Mouse (Mus musculus): ENCODE measurements around the gene Slc44a5. TPM values are rescaled to one million over a fixed set of nuclear protein-coding genes. Genes with fewer than 3 reads are reported as not detected.
A peak's percentile ranks its signal among the peaks of the same experiment; 100 is the strongest.

Slc44a5 gene
- total RNA-seq, 1 experiment, result 0.09 TPM

GRCm38 (mm10) chr3:153948176-153948575 lies 25.1 kb upstream of the Slc44a5 start:
- Histone ChIP-seq H3K9ac (ENCODE audit: insufficient read depth, low read depth, low read length, poor library complexity, severe bottlenecking) (no peak overlapping the region), H3K4me3 (ENCODE audit: insufficient read depth in 1 of 2, low read depth in 1 of 2, low read length in 2 of 2, poor library complexity in 1 of 2, severe bottlenecking in 1 of 2) (no peak overlapping the region), H3K36me3 (ENCODE audit: control insufficient read depth, insufficient read depth, low read length, poor library complexity, severe bottlenecking) (no peaks in the 10 kb centered on the region), H3K4me1 (ENCODE audit: control insufficient read depth in 2 of 2, insufficient read depth in 2 of 2, low read length in 2 of 2, poor library complexity in 1 of 2) (no peaks in the 10 kb centered on the region), H3K27ac (ENCODE audit: insufficient read depth, low read depth, low read length, poor library complexity, severe bottlenecking) (no peak overlapping the region), H3K9me3 (ENCODE audit: control insufficient read depth, insufficient read depth, low read depth, low read length) (no peaks in the 10 kb centered on the region)
- in situ Hi-C loops (cut with MboI; ENCODE audit: low sequenced_read_pairs in 2 of 2, unreplicated experiment in 2 of 2), result no loop called here
- TF ChIP-seq MAFK (IDR thresholded peaks at IDR 0.05; ENCODE audit: insufficient read depth, low read depth, low read length) (no peak), ZC3H11A (IDR thresholded peaks at IDR 0.05; ENCODE audit: borderline replicate concordance, low read depth, low read length) (no peak), ZNF384 (IDR thresholded peaks at IDR 0.05; ENCODE audit: low read depth, low read length) (no peak), HCFC1 (IDR thresholded peaks at IDR 0.05; ENCODE audit: borderline replicate concordance, insufficient read depth, low read length) (no peak), CHD2 (IDR thresholded peaks at IDR 0.05; ENCODE audit: low read depth, low read length) (no peak)
- no peak for DNase-seq (ENCODE audit: low read depth, low spot score)

DNA sequence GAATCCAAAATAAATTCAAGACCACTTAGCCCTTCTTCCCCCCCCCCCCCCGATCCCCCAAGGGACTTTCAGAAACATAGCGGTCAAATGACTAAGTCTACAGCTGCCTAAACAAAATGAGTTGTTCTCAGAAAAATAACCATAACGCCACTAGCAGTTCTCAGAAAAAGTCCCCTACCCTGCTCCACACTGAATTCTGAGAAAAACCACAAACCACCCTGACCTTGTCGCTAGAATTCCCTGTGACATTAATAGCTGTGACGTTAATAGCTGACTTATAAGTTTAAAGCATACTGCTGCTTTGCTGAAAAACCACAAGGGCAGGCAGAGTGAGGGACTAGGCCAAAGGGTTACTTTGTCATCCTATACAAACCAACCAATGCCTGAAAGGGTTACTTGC lies 15.3 kb upstream of the Slc44a5 start:
- Histone ChIP-seq H3K9me3 (ENCODE audit: control insufficient read depth, insufficient read depth, low read depth, low read length) (no peaks in the 10 kb centered on the region), H3K4me1 (ENCODE audit: control insufficient read depth in 2 of 2, insufficient read depth in 2 of 2, low read length in 2 of 2, poor library complexity in 1 of 2) (no peaks in the 10 kb centered on the region), H3K36me3 (ENCODE audit: control insufficient read depth, insufficient read depth, low read length, poor library complexity, severe bottlenecking) (no peaks in the 10 kb centered on the region), H3K27ac (ENCODE audit: insufficient read depth, low read depth, low read length, poor library complexity, severe bottlenecking) (no peak overlapping the region), H3K9ac (ENCODE audit: insufficient read depth, low read depth, low read length, poor library complexity, severe bottlenecking) (no peak overlapping the region), H3K4me3 (ENCODE audit: insufficient read depth in 1 of 2, low read depth in 1 of 2, low read length in 2 of 2, poor library complexity in 1 of 2, severe bottlenecking in 1 of 2) (no peak overlapping the region)
- DNase-seq (ENCODE audit: low read depth, low spot score), result no peak
- no peak for TF ChIP-seq HCFC1 (IDR thresholded peaks at IDR 0.05; ENCODE audit: borderline replicate concordance, insufficient read depth, low read length)
- no peak for TF ChIP-seq MAFK (IDR thresholded peaks at IDR 0.05; ENCODE audit: insufficient read depth, low read depth, low read length)
- in situ Hi-C loops (cut with MboI; ENCODE audit: low sequenced_read_pairs in 2 of 2, unreplicated experiment in 2 of 2), result loop anchor here in 1 of 2 experiments (25.0 kb wide), 1 partner anchor 279 kb away; no protein-coding TSS in a partner anchor

- no peak overlapping the region for H3K4me3 ChIP-seq (ENCODE audit: insufficient read depth in 1 of 2, low read depth in 1 of 2, low read length in 2 of 2, poor library complexity in 1 of 2, severe bottlenecking in 1 of 2)
- H3K9ac ChIP-seq (ENCODE audit: insufficient read depth, low read depth, low read length, poor library complexity, severe bottlenecking), result no peak overlapping the region
- TF ChIP-seq ZC3H11A (IDR thresholded peaks at IDR 0.05; ENCODE audit: borderline replicate concordance, low read depth, low read length) (peak; percentile 77; the same call in 1 of the 2 replicates), HCFC1 (IDR thresholded peaks at IDR 0.05; ENCODE audit: borderline replicate concordance, insufficient read depth, low read length) (no peak)
- H3K9me3 ChIP-seq (ENCODE audit: control insufficient read depth, insufficient read depth, low read depth, low read length), result no peaks in the 10 kb centered on the region
- no peaks in the 10 kb centered on the region for H3K4me1 ChIP-seq (ENCODE audit: control insufficient read depth in 2 of 2, insufficient read depth in 2 of 2, low read length in 2 of 2, poor library complexity in 1 of 2)
- no peaks in the 10 kb centered on the region for H3K36me3 ChIP-seq (ENCODE audit: control insufficient read depth, insufficient read depth, low read length, poor library complexity, severe bottlenecking)
- no peak overlapping the region for H3K27ac ChIP-seq (ENCODE audit: insufficient read depth, low read depth, low read length, poor library complexity, severe bottlenecking)
- in situ Hi-C loops (cut with MboI; ENCODE audit: low sequenced_read_pairs in 2 of 2, unreplicated experiment in 2 of 2), result loop anchor here in 1 of 2 experiments (25.0 kb wide), 1 partner anchor 278 kb away; no protein-coding TSS in a partner anchor
- DNase-seq (ENCODE audit: low read depth, low spot score), result no peak
These were observed 14.1 kb upstream of the Slc44a5 start for GRCm38 (mm10) chr3:153959035-153959730.

DNA sequence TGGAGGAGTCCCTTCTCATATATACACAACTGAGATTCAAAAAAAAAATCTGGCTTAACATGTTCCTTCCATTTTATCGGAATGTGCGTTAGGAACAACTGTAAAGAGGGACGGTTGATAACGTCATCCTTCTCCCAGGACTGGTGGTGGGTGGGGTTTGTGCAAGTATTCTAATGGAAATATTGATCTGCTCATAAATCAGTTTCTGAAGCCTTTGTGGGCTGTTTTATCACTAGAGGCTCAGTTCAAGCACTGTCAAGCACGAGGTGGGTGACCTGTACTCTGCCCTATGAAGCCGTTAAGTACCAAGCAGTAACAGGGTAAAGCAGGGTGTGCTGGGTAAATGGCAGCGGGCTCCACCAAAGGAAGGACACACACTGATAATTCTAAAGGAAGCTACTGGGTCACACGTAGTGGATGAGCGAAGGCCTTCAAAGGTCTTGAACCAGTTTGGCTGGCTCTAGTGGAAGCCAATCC lies 13.5 kb upstream of the Slc44a5 start:
- Histone ChIP-seq H3K9ac (ENCODE audit: insufficient read depth, low read depth, low read length, poor library complexity, severe bottlenecking) (no peak overlapping the region), H3K27ac (ENCODE audit: insufficient read depth, low read depth, low read length, poor library complexity, severe bottlenecking) (no peak overlapping the region), H3K9me3 (ENCODE audit: control insufficient read depth, insufficient read depth, low read depth, low read length) (no peaks in the 10 kb centered on the region), H3K4me1 (ENCODE audit: control insufficient read depth in 2 of 2, insufficient read depth in 2 of 2, low read length in 2 of 2, poor library complexity in 1 of 2) (no peaks in the 10 kb centered on the region), H3K4me3 (ENCODE audit: insufficient read depth in 1 of 2, low read depth in 1 of 2, low read length in 2 of 2, poor library complexity in 1 of 2, severe bottlenecking in 1 of 2) (no peak overlapping the region), H3K36me3 (ENCODE audit: control insufficient read depth, insufficient read depth, low read length, poor library complexity, severe bottlenecking) (no peaks in the 10 kb centered on the region)
- DNase-seq (ENCODE audit: low read depth, low spot score), result no peak
- TF ChIP-seq ZC3H11A (IDR thresholded peaks at IDR 0.05; ENCODE audit: borderline replicate concordance, low read depth, low read length) (no peak), HCFC1 (IDR thresholded peaks at IDR 0.05; ENCODE audit: borderline replicate concordance, insufficient read depth, low read length) (no peak), CHD2 (IDR thresholded peaks at IDR 0.05; ENCODE audit: low read depth, low read length) (no peak), ZNF384 (IDR thresholded peaks at IDR 0.05; ENCODE audit: low read depth, low read length) (no peak), MAFK (IDR thresholded peaks at IDR 0.05; ENCODE audit: insufficient read depth, low read depth, low read length) (no peak)
- in situ Hi-C loops (cut with MboI; ENCODE audit: low sequenced_read_pairs in 2 of 2, unreplicated experiment in 2 of 2), result loop anchor here (10.0 to 25.0 kb wide), 2 partner anchors 265 to 278 kb away; no protein-coding TSS in a partner anchor
